Mouse (Mus musculus): ENCODE measurements at regions not wholly inside any gene's neighbourhood (a gene's known extent, or its start where the extent isn't known, plus 50 kb on each side); places are given as distances from the start of the nearest gene placed in this dataset.

DNA sequence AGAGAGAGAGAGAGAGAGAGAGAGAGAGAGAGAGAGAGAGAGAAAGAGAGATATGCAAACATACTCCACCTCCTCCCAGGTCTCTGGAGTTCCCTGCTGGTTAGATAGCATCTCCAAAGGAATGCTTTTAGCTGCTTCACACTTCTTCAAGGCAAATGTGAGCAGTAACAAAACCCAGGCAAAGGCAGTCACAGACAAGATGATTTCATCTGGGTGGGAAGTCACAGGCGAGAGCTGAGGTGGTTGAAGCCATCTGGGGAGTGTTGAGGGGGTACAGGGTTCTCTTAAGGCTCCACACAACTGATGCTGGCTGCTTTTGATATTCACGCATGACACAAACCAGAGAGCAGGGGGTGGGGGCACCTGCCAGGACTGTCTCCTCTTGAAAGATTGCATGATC lies 322.7 kb upstream of the Mki67 start:
- Histone ChIP-seq H3K27me3 (ENCODE audit: control insufficient read depth, insufficient read depth, low read length) (no peaks in the 10 kb centered on the region), H3K4me1 (ENCODE audit: control insufficient read depth in 2 of 2, insufficient read depth in 2 of 2, low read length in 2 of 2) (peaks cover 4 to 11% of the 10 kb centered on the region in 2 experiments), H3K9me3 (ENCODE audit: control insufficient read depth, low read length) (no peaks in the 10 kb centered on the region), H3K36me3 (ENCODE audit: control insufficient read depth, insufficient read depth, low read length) (no peaks in the 10 kb centered on the region), H3K9ac (ENCODE audit: low read length) (no peak overlapping the region), H3K4me3 (ENCODE audit: control insufficient read depth in 1 of 2, insufficient read depth in 1 of 2, low read depth in 1 of 2, low read length in 2 of 2) (no peak overlapping the region), H3K4me2 (ENCODE audit: low read length) (no peak overlapping the region), H3K27ac (replicated peaks in 1 of 2; ENCODE audit: control insufficient read depth in 1 of 2, insufficient read depth in 1 of 2, low read depth in 2 of 2, low read length in 2 of 2) (no peak overlapping the region)
- ATAC-seq (ENCODE audit: insufficient number of reproducible peaks, insufficient read depth, low FRiP score, low read depth) = no peak
- whole genome bisulfite sequencing = 23% methylated on average over 2 of the region's 2 CpGs

DNA sequence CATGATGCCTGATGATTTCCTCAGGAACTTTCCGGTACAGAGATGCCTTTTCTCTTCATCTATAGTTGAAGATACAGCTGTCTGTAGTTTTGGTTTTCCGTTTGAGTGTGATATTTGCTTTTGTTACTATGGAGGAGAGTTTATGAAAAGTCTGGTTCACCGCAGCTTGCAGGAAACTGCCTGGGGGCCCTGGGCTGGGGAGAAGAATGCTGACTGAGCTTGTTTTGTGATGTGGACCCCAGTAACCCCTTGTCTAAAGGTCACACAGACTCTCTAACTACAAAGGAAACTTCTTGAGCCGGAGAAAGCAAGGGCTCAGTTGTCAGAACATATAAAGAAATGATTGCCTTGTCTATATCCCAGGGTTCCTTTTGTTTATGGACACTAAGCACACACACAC lies 325.8 kb upstream of the Mki67 start:
- H3K4me1 ChIP-seq (ENCODE audit: control insufficient read depth in 2 of 2, insufficient read depth in 2 of 2, low read length in 2 of 2) = peaks cover 20 to 40% of the 10 kb centered on the region in 2 experiments
- H3K9ac ChIP-seq (ENCODE audit: low read length) = no peak overlapping the region
- H3K36me3 ChIP-seq (ENCODE audit: control insufficient read depth, insufficient read depth, low read length) = no peaks in the 10 kb centered on the region
- no peak overlapping the region for H3K4me2 ChIP-seq (ENCODE audit: low read length)
- H3K27me3 ChIP-seq (ENCODE audit: control insufficient read depth, insufficient read depth, low read length) = no peaks in the 10 kb centered on the region
- H3K27ac ChIP-seq (replicated peaks in 1 of 2; ENCODE audit: control insufficient read depth in 1 of 2, insufficient read depth in 1 of 2, low read depth in 2 of 2, low read length in 2 of 2) = no peak overlapping the region
- H3K4me3 ChIP-seq (ENCODE audit: control insufficient read depth in 1 of 2, insufficient read depth in 1 of 2, low read depth in 1 of 2, low read length in 2 of 2) = no peak overlapping the region
- WGBS = 60% methylated on average over 4 of the region's 4 CpGs
- ATAC-seq (ENCODE audit: insufficient number of reproducible peaks, insufficient read depth, low FRiP score, low read depth) = no peak
- H3K9me3 ChIP-seq (ENCODE audit: control insufficient read depth, low read length) = no peaks in the 10 kb centered on the region

GRCm38 (mm10) chr7:136046645-136047363 lies 330.6 kb upstream of the Mki67 start:
- H3K9ac ChIP-seq (ENCODE audit: low read length) = peak overlapping the region; percentile 52
- H3K4me3 ChIP-seq (ENCODE audit: control insufficient read depth in 1 of 2, insufficient read depth in 1 of 2, low read depth in 1 of 2, low read length in 2 of 2) = no peak overlapping the region
- no peaks in the 10 kb centered on the region for H3K9me3 ChIP-seq (ENCODE audit: control insufficient read depth, low read length)
- WGBS = 11% methylated on average over 14 of the region's 14 CpGs
- no peaks in the 10 kb centered on the region for H3K36me3 ChIP-seq (ENCODE audit: control insufficient read depth, insufficient read depth, low read length)
- H3K4me2 ChIP-seq (ENCODE audit: low read length) = peak overlapping the region; percentile 39
- peak; percentile 86 for ATAC-seq (ENCODE audit: insufficient number of reproducible peaks, insufficient read depth, low FRiP score, low read depth)
- peaks cover 32 to 52% of the 10 kb centered on the region in 2 experiments for H3K4me1 ChIP-seq (ENCODE audit: control insufficient read depth in 2 of 2, insufficient read depth in 2 of 2, low read length in 2 of 2)
- no peaks in the 10 kb centered on the region for H3K27me3 ChIP-seq (ENCODE audit: control insufficient read depth, insufficient read depth, low read length)
- H3K27ac ChIP-seq (replicated peaks in 1 of 2; ENCODE audit: control insufficient read depth in 1 of 2, insufficient read depth in 1 of 2, low read depth in 2 of 2, low read length in 2 of 2) = peak overlapping the region; percentile 70 to 90

DNA sequence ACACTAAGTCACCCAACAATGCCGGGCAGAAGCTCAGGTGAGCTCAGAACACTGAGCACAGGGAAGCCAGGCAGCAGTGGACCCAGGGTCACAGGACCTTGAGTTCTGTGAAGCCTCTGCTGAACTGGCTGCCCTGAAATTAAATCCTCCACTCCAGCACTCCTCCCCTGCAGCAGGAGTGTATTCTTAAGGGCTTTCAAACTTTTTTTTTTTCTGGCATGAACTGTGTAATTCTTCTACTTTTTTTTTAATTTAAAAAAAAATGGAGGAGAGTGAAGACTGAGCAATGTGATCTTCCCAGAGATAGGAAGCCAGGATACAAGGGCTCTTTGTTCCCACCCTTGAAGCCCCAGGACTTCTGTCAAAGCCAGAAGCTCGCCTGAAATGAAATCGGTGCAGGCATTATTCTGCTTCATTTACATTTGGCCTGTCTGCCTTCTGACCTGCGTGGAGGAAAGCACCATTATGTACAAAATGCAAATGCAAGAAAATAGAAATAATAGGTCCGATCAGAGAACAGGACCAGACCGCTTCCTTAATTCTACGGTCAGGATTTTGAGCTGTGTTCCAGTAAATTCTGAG lies 331.3 kb upstream of the Mki67 start:
- Histone ChIP-seq H3K4me1 (ENCODE audit: control insufficient read depth in 2 of 2, insufficient read depth in 2 of 2, low read length in 2 of 2) (peaks cover 32 to 52% of the 10 kb centered on the region in 2 experiments), H3K27ac (replicated peaks in 1 of 2; ENCODE audit: control insufficient read depth in 1 of 2, insufficient read depth in 1 of 2, low read depth in 2 of 2, low read length in 2 of 2) (peak overlapping the region; percentile 70 to 90), H3K9ac (ENCODE audit: low read length) (peak overlapping the region; percentile 52), H3K4me3 (ENCODE audit: control insufficient read depth in 1 of 2, insufficient read depth in 1 of 2, low read depth in 1 of 2, low read length in 2 of 2) (no peak overlapping the region), H3K27me3 (ENCODE audit: control insufficient read depth, insufficient read depth, low read length) (no peaks in the 10 kb centered on the region), H3K4me2 (ENCODE audit: low read length) (peak overlapping the region; percentile 39), H3K9me3 (ENCODE audit: control insufficient read depth, low read length) (no peaks in the 10 kb centered on the region), H3K36me3 (ENCODE audit: control insufficient read depth, insufficient read depth, low read length) (no peaks in the 10 kb centered on the region)
- ATAC-seq (ENCODE audit: insufficient number of reproducible peaks, insufficient read depth, low FRiP score, low read depth) = no peak
- 62% methylated on average over 7 of the region's 7 CpGs for WGBS

DNA sequence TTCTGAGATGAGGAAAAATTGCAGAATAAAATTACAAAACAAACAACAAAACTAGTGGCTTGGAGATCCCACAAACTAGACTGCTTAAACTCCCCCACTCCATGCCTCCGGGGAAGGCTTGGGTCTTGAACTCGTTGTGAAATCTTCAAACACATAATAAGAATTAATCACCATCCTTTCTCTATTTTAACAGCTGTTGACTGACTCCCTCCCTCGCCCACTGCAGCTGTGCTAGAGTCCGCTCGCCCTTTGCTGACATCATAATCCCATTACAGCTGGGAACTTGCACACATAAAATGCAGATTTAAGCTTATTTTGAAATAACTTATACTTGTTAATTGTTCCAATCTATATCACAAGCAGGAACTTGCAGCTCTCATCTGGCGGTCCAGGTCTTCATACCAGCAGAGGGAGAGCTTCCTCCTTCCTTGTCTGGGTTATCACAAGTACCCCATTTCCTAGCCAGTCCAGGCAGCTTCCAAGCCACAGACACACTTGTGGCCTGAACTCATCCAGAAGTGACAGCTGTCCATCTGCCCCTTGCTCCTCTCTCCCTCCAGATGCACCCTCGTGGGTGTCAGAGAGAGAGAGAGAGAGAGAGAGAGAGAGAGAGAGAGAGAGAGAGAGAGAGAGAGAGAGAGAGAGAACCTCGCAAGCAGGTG lies 332.9 kb upstream of the Mki67 start:
- Histone ChIP-seq H3K4me3 (ENCODE audit: control insufficient read depth in 1 of 2, insufficient read depth in 1 of 2, low read depth in 1 of 2, low read length in 2 of 2) (no peak overlapping the region), H3K27me3 (ENCODE audit: control insufficient read depth, insufficient read depth, low read length) (no peaks in the 10 kb centered on the region), H3K9me3 (ENCODE audit: control insufficient read depth, low read length) (no peaks in the 10 kb centered on the region), H3K4me1 (ENCODE audit: control insufficient read depth in 2 of 2, insufficient read depth in 2 of 2, low read length in 2 of 2) (peaks cover 32 to 50% of the 10 kb centered on the region in 2 experiments), H3K4me2 (ENCODE audit: low read length) (no peak overlapping the region), H3K9ac (ENCODE audit: low read length) (no peak overlapping the region), H3K36me3 (ENCODE audit: control insufficient read depth, insufficient read depth, low read length) (no peaks in the 10 kb centered on the region), H3K27ac (replicated peaks in 1 of 2; ENCODE audit: control insufficient read depth in 1 of 2, insufficient read depth in 1 of 2, low read depth in 2 of 2, low read length in 2 of 2) (no peak overlapping the region)
- 54% methylated on average over 8 of the region's 8 CpGs for WGBS
- ATAC-seq (ENCODE audit: insufficient number of reproducible peaks, insufficient read depth, low FRiP score, low read depth) = no peak

- Histone ChIP-seq H3K9ac (ENCODE audit: low read length) (no peak overlapping the region), H3K27ac (replicated peaks in 1 of 2; ENCODE audit: control insufficient read depth in 1 of 2, insufficient read depth in 1 of 2, low read depth in 2 of 2, low read length in 2 of 2) (no peak overlapping the region), H3K36me3 (ENCODE audit: control insufficient read depth, insufficient read depth, low read length) (no peaks in the 10 kb centered on the region), H3K4me1 (ENCODE audit: control insufficient read depth in 2 of 2, insufficient read depth in 2 of 2, low read length in 2 of 2) (peaks cover 30 to 45% of the 10 kb centered on the region in 2 experiments), H3K9me3 (ENCODE audit: control insufficient read depth, low read length) (no peaks in the 10 kb centered on the region), H3K4me2 (ENCODE audit: low read length) (no peak overlapping the region), H3K4me3 (ENCODE audit: control insufficient read depth in 1 of 2, insufficient read depth in 1 of 2, low read depth in 1 of 2, low read length in 2 of 2) (no peak overlapping the region), H3K27me3 (ENCODE audit: control insufficient read depth, insufficient read depth, low read length) (no peaks in the 10 kb centered on the region)
- ATAC-seq (ENCODE audit: insufficient number of reproducible peaks, insufficient read depth, low FRiP score, low read depth) = no peak
- 52% methylated on average over 4 of the region's 4 CpGs for WGBS
These were observed 333.4 kb upstream of the Mki67 start for GRCm38 (mm10) chr7:136049587-136049930.

GRCm38 (mm10) chr7:136050116-136050515 lies 334.0 kb upstream of the Mki67 start:
- no peaks in the 10 kb centered on the region for H3K9me3 ChIP-seq (ENCODE audit: control insufficient read depth, low read length)
- H3K27ac ChIP-seq (replicated peaks in 1 of 2; ENCODE audit: control insufficient read depth in 1 of 2, insufficient read depth in 1 of 2, low read depth in 2 of 2, low read length in 2 of 2) = no peak overlapping the region
- 69% methylated on average over 3 of the region's 3 CpGs for WGBS
- H3K4me1 ChIP-seq (ENCODE audit: control insufficient read depth in 2 of 2, insufficient read depth in 2 of 2, low read length in 2 of 2) = peaks cover 29 to 41% of the 10 kb centered on the region in 2 experiments
- H3K9ac ChIP-seq (ENCODE audit: low read length) = no peak overlapping the region
- no peak overlapping the region for H3K4me3 ChIP-seq (ENCODE audit: control insufficient read depth in 1 of 2, insufficient read depth in 1 of 2, low read depth in 1 of 2, low read length in 2 of 2)
- H3K36me3 ChIP-seq (ENCODE audit: control insufficient read depth, insufficient read depth, low read length) = no peaks in the 10 kb centered on the region
- no peak for ATAC-seq (ENCODE audit: insufficient number of reproducible peaks, insufficient read depth, low FRiP score, low read depth)
- H3K4me2 ChIP-seq (ENCODE audit: low read length) = no peak overlapping the region
- H3K27me3 ChIP-seq (ENCODE audit: control insufficient read depth, insufficient read depth, low read length) = no peaks in the 10 kb centered on the region

All from heart, embryonic 14.5 days (tissue).